Mouse (Mus musculus): ENCODE data around the gene Tubg2. TPM values are rescaled to one million over a fixed set of nuclear protein-coding genes. Genes with fewer than 3 reads are reported as not detected.
A peak's percentile ranks its signal among the peaks of the same experiment; 100 is the strongest.
"Not testable (repeated sequence)": the region's sequence is repeated elsewhere in the genome, so short reads cannot be mapped to it uniquely, and the experiment has no call there.

Tubg2 gene
- polyA plus RNA-seq (2016; fragmentation: Nextera tagmentation; extraction: Ambion mirVana): 2.8 and 4.8 TPM in 2 replicates

DNA sequence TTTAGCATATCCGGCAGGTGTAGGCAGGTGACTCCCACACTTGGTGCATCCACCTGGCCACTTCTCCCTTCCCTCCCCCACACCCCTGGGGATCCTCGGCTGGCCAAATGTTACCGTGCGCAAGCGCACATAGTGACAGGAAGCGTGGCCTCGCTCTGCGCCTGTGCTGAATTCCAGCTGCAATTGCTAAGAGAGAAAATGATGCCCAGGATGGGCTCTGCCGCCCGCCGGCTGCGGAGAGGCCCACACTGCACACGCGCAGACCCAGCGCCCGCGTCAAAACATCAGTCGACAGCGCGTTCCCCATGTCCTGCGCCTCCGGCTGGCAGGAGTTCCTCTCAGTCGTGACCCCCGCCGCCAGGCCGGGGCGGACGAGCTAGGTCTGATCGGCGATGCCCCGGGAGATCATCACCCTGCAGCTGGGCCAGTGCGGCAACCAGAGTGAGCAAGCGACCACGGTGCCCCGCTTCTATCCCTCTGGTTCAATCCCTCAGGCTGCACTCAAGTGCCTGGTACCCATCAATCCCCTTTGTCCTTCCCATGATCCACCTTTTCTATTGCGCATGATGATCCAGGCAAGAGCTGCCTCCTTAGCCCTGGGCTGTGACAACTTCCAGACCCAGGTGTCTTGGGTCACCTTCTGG is at the start of gene Tubg2:
TSS of gene Tubg2 (plus strand) at position 180 of the 644 bp plus-strand sequence.
- Histone ChIP-seq H3K27me3 (ENCODE audit: insufficient read depth, poor library complexity, severe bottlenecking) (peaks cover 48% of the 10 kb centered on the region), H3K4me1 (replicated peaks) (peaks cover 14% of the 10 kb centered on the region), H3K9me3 (no peaks in the 10 kb centered on the region), H3K36me3 (no peaks in the 10 kb centered on the region), H3K27ac (peak within 1 kb of the TSS; percentile 83), H3K4me3 (peak within 1 kb of the TSS; percentile 54)
- peak; percentile 71 for DNase-seq (ENCODE audit: low spot score)
- WGBS: 1% methylated on average over 36 of the region's 36 CpGs

DNA sequence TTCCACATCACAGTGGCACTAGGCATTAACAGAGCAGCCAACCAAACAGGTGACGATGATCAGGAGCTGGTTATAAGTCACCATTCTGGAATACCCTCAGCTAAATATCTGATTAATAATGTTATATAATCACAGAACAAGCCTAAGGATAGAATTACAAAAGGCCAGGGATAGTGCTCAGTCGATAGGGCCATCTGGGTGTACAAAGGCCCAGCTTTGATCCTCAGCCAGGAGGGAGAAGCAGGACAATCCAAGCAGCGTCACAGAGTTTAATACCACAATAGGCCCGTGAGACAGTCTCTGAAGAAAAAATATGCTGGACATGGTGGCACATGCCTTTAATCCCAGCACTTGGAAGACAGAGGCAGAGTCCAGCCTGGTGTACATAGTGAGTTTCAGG is 46.4 kb upstream of the Tubg2 start:
- no peaks in the 10 kb centered on the region for H3K4me1 ChIP-seq (replicated peaks)
- H3K9me3 ChIP-seq: 0 out of 2 replicates have a peak, but pooled peaks cover 3% of the 10 kb centered on the region
- WGBS: 82% methylated on average over 4 of the region's 4 CpGs
- no peak for DNase-seq (ENCODE audit: low spot score)
- peaks cover 40% of the 10 kb centered on the region for H3K36me3 ChIP-seq
- H3K4me3 ChIP-seq: no peak overlapping the region
- no peak overlapping the region for H3K27ac ChIP-seq
- H3K27me3 ChIP-seq (ENCODE audit: insufficient read depth, poor library complexity, severe bottlenecking): no peaks in the 10 kb centered on the region

DNA sequence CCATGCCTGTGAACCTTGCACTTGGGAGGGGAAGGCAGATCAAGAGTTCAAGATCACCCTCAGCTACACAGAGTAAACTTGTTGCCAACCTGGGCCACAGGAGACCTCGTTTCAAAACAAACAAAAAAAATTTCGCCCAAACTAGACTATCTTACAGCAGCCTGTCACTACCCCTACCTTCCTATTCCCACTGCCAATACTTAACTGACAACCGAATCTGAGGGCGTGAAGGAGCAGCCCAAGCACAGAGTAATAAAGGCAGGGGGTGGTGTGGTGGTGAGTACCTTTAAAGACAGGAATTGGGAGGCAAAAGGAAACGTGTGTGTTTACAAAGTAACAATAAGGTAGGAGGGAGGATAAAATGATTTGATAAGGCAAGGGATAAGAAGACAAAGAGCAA is 45.0 kb upstream of the Tubg2 start:
- Histone ChIP-seq H3K27ac (no peak overlapping the region), H3K36me3 (peaks cover 32% of the 10 kb centered on the region), H3K27me3 (ENCODE audit: insufficient read depth, poor library complexity, severe bottlenecking) (no peaks in the 10 kb centered on the region), H3K4me1 (replicated peaks) (peaks cover 6% of the 10 kb centered on the region), H3K9me3 (0 out of 2 replicates have a peak, but pooled peaks cover 3% of the 10 kb centered on the region), H3K4me3 (no peak overlapping the region)
- no peak for DNase-seq (ENCODE audit: low spot score)
- 73% methylated on average over 5 of the region's 5 CpGs for WGBS

DNA sequence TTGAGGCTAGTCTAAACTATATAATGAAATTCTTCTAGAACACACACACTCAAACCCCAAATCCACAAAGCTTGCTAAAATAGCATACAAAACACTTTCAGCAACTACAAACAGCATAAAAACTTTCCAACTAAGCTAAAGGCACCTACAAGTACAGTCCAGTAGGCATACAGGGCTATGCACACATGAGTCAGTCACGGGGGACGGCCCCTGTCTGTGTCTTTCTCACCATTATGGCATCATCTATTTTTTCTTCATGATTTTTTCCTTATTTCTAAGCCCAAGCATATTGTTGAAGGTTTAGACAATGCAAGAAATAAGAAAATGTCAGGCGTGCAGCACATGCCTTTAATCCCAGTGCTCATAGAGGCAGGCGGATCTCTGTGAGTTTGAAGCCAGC is 44.5 kb upstream of the Tubg2 start:
- no peak overlapping the region for H3K27ac ChIP-seq
- WGBS: 88% methylated on average over 4 of the region's 4 CpGs
- peaks cover 33% of the 10 kb centered on the region for H3K36me3 ChIP-seq

DNA sequence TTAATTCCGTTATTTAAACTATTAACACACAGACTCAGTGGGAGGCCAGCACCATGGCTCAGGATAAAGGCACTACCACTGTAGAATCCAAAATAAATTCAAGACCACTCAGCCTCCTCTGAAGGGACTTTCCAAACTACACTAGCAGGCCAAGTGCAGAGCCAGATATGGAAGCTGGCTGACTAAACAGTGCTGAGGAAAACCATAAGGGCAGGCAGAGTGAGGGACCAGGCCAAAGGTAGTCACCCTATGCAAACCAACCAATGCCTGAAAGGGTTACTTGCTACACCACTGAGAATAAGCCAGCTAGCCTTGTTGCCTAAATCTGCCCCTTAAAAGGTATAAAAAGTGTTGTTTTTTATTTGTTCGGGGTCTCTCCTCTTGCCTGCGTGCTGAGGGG is 43.5 kb upstream of the Tubg2 start:
- Histone ChIP-seq H3K27ac (no peak overlapping the region), H3K4me1 (replicated peaks) (peaks cover 11% of the 10 kb centered on the region), H3K27me3 (ENCODE audit: insufficient read depth, poor library complexity, severe bottlenecking) (no peaks in the 10 kb centered on the region), H3K36me3 (peaks cover 40% of the 10 kb centered on the region), H3K9me3 (0 out of 2 replicates have a peak, but pooled peaks cover 3% of the 10 kb centered on the region), H3K4me3 (no peak overlapping the region)
- DNase-seq (ENCODE audit: low spot score): no peak
- WGBS: 89% methylated on average over 3 of the region's 3 CpGs

More for the DNA sequence above, 44.5 kb upstream of the Tubg2 start:
- H3K27me3 ChIP-seq (ENCODE audit: insufficient read depth, poor library complexity, severe bottlenecking): no peaks in the 10 kb centered on the region
- peaks cover 11% of the 10 kb centered on the region for H3K4me1 ChIP-seq (replicated peaks)
- H3K9me3 ChIP-seq: 0 out of 2 replicates have a peak, but pooled peaks cover 3% of the 10 kb centered on the region
- no peak for DNase-seq (ENCODE audit: low spot score)
- H3K4me3 ChIP-seq: no peak overlapping the region

DNA sequence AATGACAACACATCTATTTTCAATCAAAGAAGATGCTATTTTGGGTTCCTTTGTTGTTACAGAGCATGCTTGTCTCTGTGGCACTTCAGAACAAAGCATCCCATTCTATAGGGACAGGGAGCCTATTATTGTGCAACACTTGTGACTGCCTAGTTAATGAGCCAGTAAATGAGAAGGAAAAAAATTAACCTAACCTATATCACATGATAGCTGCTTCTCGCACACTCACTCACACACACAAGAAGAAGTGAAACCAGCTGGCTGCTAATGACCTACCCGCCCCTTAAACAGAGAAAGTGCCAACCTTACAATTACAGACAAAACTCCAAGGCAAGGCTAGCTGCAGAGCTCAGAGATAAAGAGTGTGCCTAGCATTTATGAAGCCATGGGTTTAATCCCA is 40.1 kb upstream of the Tubg2 start:
- no peak overlapping the region for H3K4me3 ChIP-seq
- peak overlapping the region; percentile 53; the same call in 1 of the 2 replicates for H3K27ac ChIP-seq
- no peak for DNase-seq (ENCODE audit: low spot score)
- 72% methylated on average over 2 of the region's 2 CpGs for WGBS
- 0 out of 2 replicates have a peak, but pooled peaks cover 3% of the 10 kb centered on the region for H3K9me3 ChIP-seq
- H3K36me3 ChIP-seq: peaks cover 35% of the 10 kb centered on the region
- H3K4me1 ChIP-seq (replicated peaks): peaks cover 34% of the 10 kb centered on the region
- no peaks in the 10 kb centered on the region for H3K27me3 ChIP-seq (ENCODE audit: insufficient read depth, poor library complexity, severe bottlenecking)

DNA sequence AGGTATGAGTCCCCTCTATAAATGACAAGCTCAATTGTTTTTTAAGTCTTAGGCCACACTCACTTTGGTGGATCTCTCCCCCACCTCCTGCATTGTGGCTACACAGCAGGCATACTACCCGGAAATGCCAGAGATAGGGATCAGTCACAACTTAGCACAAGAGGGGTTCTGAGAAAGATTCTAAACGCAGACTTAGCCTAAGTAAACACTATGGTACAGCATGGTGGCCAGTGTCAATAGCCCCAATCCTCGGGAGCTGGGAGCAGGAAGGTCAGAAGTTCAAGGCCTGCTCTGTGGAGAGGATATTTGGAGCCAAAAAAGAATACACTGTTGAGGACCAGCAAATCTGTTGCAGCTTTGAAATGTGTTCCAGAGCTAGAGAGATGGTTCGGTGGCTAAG is 37.6 kb upstream of the Tubg2 start:
- no peak for DNase-seq (ENCODE audit: low spot score)
- 0 out of 2 replicates have a peak overlapping the region, but pooled peaks have one; percentile 95 for H3K27ac ChIP-seq
- peaks cover 44% of the 10 kb centered on the region for H3K4me1 ChIP-seq (replicated peaks)
- H3K9me3 ChIP-seq: 0 out of 2 replicates have a peak, but pooled peaks cover 3% of the 10 kb centered on the region
- WGBS: 48% methylated on average over 4 of the region's 4 CpGs
- H3K4me3 ChIP-seq: peak overlapping the region; percentile 95
- no peaks in the 10 kb centered on the region for H3K27me3 ChIP-seq (ENCODE audit: insufficient read depth, poor library complexity, severe bottlenecking)
- H3K36me3 ChIP-seq: peaks cover 47% of the 10 kb centered on the region

DNA sequence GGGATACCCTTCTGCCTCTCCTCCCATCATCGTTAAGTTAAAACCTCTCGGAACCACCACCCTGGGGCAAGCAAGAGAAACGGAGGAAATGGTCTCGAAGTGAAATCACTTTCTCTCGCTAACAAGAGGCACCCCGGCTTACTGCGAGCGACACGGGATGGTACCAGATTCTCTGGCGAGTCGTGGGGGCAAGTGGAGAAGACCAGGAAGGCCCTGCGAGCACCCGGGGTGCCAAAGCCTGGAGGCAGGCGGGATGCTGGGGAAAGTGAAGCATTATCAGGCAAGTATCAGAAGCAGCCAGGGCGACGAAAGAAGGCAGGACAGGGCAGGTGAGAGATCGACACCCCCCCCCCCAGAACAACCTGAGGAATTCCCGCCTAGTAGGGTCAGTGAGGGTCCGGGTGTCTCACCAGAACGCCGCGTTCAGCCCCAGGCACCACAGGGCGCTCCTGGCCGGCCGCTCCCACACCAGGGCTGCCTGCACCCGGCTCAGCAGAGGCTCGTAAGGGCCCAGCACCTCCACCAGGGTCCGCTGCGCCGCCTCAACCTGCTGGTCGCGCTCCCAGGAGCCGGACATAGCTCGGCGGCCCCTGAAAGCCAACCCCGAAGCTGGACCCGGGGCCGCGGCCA is 36.5 kb upstream of the Tubg2 start:
- Histone ChIP-seq H3K36me3 (peaks cover 47% of the 10 kb centered on the region), H3K27ac (peak overlapping the region; percentile 95)
- WGBS: under 1% methylated on average over 39 of the region's 39 CpGs

DNA sequence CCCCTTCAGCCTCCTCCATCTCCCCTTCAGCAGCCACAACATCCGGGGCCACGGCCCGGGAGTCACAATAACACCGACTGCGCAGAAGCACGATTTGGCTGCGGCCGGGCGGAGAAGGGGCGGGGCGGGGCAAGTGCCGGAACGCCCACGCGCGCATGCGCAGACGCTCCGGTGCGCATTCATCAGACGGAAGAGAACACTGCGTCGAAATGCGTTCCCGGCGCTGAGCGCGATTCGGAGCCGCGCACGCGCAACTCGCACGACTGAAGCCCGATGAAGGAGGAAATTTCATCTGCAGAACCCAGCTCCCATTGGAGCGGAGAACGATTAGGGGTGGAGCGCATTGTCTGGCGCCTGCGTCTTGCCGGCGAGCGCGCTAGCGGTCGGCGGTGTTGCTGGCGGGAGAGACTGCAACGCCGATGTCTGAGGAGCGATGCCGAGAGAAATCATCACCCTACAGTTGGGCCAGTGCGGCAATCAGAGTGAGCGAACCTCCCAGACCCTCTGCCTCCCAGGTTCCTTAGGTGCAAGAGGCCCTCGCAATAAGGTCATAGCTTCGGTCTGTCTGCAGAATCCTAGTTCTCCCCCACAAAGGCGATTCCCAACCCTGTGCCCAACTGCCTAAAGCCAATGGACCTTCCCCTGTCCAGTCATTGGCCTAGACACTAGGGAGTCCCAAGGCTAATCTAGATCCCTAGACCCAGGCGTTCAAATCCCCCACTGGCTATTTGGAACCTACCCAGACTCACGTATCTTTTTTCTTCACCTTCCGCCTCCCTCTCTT is 35.8 kb upstream of the Tubg2 start, which contains the start of the genes Retreg3 and Tubg1:
TSS of gene Retreg3 (minus strand) at position 133 of the 784 bp plus-strand sequence.
TSS of gene Tubg1 (plus strand) at position 178 of the 784 bp plus-strand sequence.
- no peaks in the 10 kb centered on the region for H3K9me3 ChIP-seq
- no peaks in the 10 kb centered on the region for H3K27me3 ChIP-seq (ENCODE audit: insufficient read depth, poor library complexity, severe bottlenecking)
- DNase-seq (ENCODE audit: low spot score): peak; percentile 100
- WGBS: under 1% methylated on average over 61 of the region's 61 CpGs
- peaks cover 41% of the 10 kb centered on the region for H3K4me1 ChIP-seq (replicated peaks)
- H3K27ac ChIP-seq: peak within 1 kb of the TSS; percentile 95
- peaks cover 52% of the 10 kb centered on the region for H3K36me3 ChIP-seq
- peak within 1 kb of the TSS; percentile 95 for H3K4me3 ChIP-seq

More for the DNA sequence above, 36.5 kb upstream of the Tubg2 start:
- Histone ChIP-seq H3K4me1 (replicated peaks) (peaks cover 44% of the 10 kb centered on the region), H3K9me3 (no peaks in the 10 kb centered on the region), H3K27me3 (ENCODE audit: insufficient read depth, poor library complexity, severe bottlenecking) (no peaks in the 10 kb centered on the region), H3K4me3 (peak overlapping the region; percentile 95)
- no peak for DNase-seq (ENCODE audit: low spot score)

DNA sequence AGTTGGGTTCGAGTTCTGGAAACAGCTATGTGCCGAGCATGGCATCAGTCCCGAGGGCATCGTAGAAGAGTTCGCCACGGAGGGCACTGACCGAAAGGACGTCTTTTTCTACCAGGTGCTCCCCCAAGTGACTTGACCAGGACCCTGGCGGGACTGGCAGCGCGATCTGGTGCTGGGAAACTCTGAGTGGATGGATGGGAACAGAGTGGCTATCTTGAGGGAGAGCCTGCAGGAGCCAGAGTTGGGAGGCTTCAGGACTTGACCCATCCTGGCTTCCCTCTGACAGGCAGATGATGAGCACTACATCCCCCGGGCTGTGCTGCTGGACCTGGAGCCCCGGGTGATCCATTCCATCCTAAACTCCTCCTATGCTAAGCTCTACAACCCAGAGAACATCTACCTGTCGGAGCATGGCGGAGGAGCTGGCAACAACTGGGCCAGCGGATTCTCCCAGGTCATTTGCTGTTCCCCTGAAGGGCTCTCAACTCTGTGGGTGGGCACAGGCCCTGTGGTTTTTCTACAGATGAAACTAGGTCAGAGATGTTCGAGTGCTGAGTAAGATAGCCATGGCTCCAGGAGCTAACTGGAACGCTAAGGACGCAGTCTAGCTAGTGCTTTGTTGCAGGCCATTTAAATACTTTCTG is 35.0 kb upstream of the Tubg2 start:
- Histone ChIP-seq H3K27ac (peak overlapping the region; percentile 95), H3K36me3 (peaks cover 58% of the 10 kb centered on the region), H3K4me1 (replicated peaks) (peaks cover 38% of the 10 kb centered on the region), H3K27me3 (ENCODE audit: insufficient read depth, poor library complexity, severe bottlenecking) (no peaks in the 10 kb centered on the region), H3K4me3 (peak overlapping the region; percentile 95), H3K9me3 (no peaks in the 10 kb centered on the region)
- WGBS: 29% methylated on average over 19 of the region's 19 CpGs
- DNase-seq (ENCODE audit: low spot score): no peak

DNA sequence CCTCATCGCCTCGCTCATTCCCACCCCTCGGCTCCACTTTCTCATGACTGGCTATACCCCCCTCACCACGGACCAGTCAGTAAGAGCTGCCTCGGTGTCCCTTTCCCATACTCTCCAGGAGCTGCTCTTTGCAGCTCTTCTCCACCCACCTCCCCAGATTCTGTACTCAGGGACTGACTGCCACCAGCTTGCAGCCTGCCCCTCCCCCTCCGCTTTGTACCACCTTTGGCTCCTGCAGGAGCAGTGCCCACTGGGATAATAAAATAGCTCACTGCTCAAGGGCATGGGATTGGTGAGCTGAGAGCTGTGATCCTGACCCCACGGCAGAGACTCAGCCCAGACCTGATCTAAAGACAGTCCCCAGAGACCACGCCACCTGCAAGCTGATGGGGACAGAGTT is 31.2 kb upstream of the Tubg2 start:
- not testable (repeated sequence) for H3K27ac ChIP-seq; H3K4me3 ChIP-seq; DNase-seq (ENCODE audit: low spot score); H3K27me3 ChIP-seq (ENCODE audit: insufficient read depth, poor library complexity, severe bottlenecking)
- WGBS: 98% methylated on average over 8 of the region's 8 CpGs
- peaks cover 16% of the 10 kb centered on the region for H3K4me1 ChIP-seq (replicated peaks)
- peaks cover 62% of the 10 kb centered on the region for H3K36me3 ChIP-seq
- H3K9me3 ChIP-seq: peaks cover 15% of the 10 kb centered on the region

DNA sequence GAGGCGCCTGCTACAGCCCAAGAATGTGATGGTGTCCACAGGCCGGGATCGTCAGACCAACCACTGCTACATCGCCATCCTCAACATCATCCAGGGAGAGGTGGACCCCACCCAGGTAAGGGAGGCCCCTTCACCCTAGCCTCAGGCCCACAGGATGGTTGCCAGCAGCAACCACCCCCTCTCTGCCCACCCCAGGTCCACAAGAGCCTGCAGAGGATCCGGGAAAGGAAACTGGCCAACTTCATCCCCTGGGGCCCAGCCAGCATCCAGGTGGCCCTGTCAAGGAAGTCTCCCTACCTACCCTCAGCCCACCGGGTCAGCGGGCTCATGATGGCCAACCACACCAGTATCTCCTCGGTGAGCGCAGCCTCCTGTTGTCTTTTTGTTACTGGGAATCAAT is 30.7 kb upstream of the Tubg2 start:
- H3K4me3 ChIP-seq; H3K27me3 ChIP-seq (ENCODE audit: insufficient read depth, poor library complexity, severe bottlenecking); H3K27ac ChIP-seq; DNase-seq (ENCODE audit: low spot score): not testable (repeated sequence)
- Histone ChIP-seq H3K4me1 (replicated peaks) (peaks cover 17% of the 10 kb centered on the region), H3K9me3 (peaks cover 15% of the 10 kb centered on the region), H3K36me3 (peaks cover 62% of the 10 kb centered on the region)
- 97% methylated on average over 9 of the region's 9 CpGs for WGBS
